Mouse (Mus musculus) kidney, embryonic 14.5 days (tissue): ENCODE measurements around the gene Gm10428. TPM values are rescaled to one million over a fixed set of nuclear protein-coding genes. Genes with fewer than 3 reads are reported as not detected.

Source experiments
- ATAC-seq: fragments of 200-750 bp; cut with Nextera tagmentation; 2 replicates; pipeline ENCODE4 v1.8.0; 2017; ENCODE audit warnings: moderate number of reproducible peaks, mild to moderate bottlenecking, moderate TSS enrichment, moderate library complexity; ENCODE audit not compliant: low FRiP score, low TSS enrichment
- H3K27ac ChIP-seq: fragments of 300-500 bp; sonication (generic); 2 replicates; pipeline ENCODE4 v1.5.1; 2014; ENCODE audit warnings: low read depth, mild to moderate bottlenecking, low read length, moderate library complexity, mixed read lengths
- H3K27me3 ChIP-seq: fragments of 300-500 bp; sonication (generic); 2 replicates; pipeline ENCODE4 v1.6.1; 2014; ENCODE audit warnings: mild to moderate bottlenecking, low read length; ENCODE audit not compliant: control insufficient read depth, insufficient read depth
- H3K36me3 ChIP-seq: fragments of 300-500 bp; sonication (generic); 2 replicates; pipeline ENCODE4 v1.6.1; 2014; ENCODE audit warnings: low read length, mixed read lengths; ENCODE audit not compliant: control insufficient read depth, insufficient read depth
- H3K4me1 ChIP-seq: fragments of 300-500 bp; sonication (generic); 2 replicates; pipeline ENCODE4 v1.6.1; 2014; ENCODE audit warnings: low read length, mixed read lengths; ENCODE audit not compliant: control insufficient read depth, insufficient read depth
- H3K4me2 ChIP-seq: fragments of 300-500 bp; sonication (generic); replicated peaks from 2 replicates; pipeline ENCODE4 v1.6.1; 2014; ENCODE audit warnings: low read depth, mild to moderate bottlenecking, low read length
- H3K4me3 ChIP-seq: fragments of 300-500 bp; sonication (generic); 2 replicates; pipeline ENCODE4 v1.5.1; 2014; ENCODE audit warnings: mild to moderate bottlenecking, low read length
- H3K9ac ChIP-seq: fragments of 300-500 bp; sonication (generic); 2 replicates; pipeline ENCODE4 v1.6.1; 2014; ENCODE audit warnings: low read depth, mild to moderate bottlenecking, low read length, moderate library complexity
- H3K9me3 ChIP-seq: fragments of 300-500 bp; sonication (generic); 2 replicates; pipeline ENCODE4 v1.6.1; 2016; ENCODE audit warnings: low read length; ENCODE audit not compliant: control insufficient read depth
- WGBS: fragments of 180-500 bp; shearing (Covaris S2); extraction: QIAGEN DNeasy Blood & Tissue Kit; methylation state at CpG from one replicate; pipeline ENCODE4 v1.1.7; 2014; 5-methylcytosine and 5-hydroxymethylcytosine counted together
- polyA plus RNA-seq: library from polyadenylated mRNA; unstranded; fragments of >200 nt; fragmentation: Nextera tagmentation; extraction: Ambion mirVana; gene quantifications from 2 replicates; pipeline ENCODE4 v1.2.1, GENCODE M21; 2014

Gm10428 gene
- not detected in 2 replicates for polyA plus RNA-seq

GRCm38 (mm10) chr11:62752780-62753179, at the start of gene Gm10428:
Gm10428 (plus strand) TSS chr11:62753100.
- H3K4me2 ChIP-seq = no peak within 1 kb of the TSS
- peaks cover 8% of the 10 kb centered on the region; the same call in 1 of the 2 replicates for H3K4me1 ChIP-seq
- H3K27me3 ChIP-seq = no peaks in the 10 kb centered on the region
- no peak for ATAC-seq
- H3K27ac ChIP-seq = no peak within 1 kb of the TSS
- no peak within 1 kb of the TSS for H3K4me3 ChIP-seq
- no peak within 1 kb of the TSS for H3K9ac ChIP-seq
- no peaks in the 10 kb centered on the region for H3K36me3 ChIP-seq
- no peaks in the 10 kb centered on the region for H3K9me3 ChIP-seq
- WGBS = 90% methylated on average over 8 of the region's 8 CpGs

- ATAC-seq = no peak
- Histone ChIP-seq H3K4me1 (no peaks in the 10 kb centered on the region), H3K27ac (no peak overlapping the region), H3K9ac (no peak overlapping the region), H3K4me2 (no peak overlapping the region), H3K9me3 (no peaks in the 10 kb centered on the region), H3K27me3 (no peaks in the 10 kb centered on the region), H3K36me3 (no peaks in the 10 kb centered on the region), H3K4me3 (no peak overlapping the region)
- WGBS = 79% methylated on average over 2 of the region's 2 CpGs
Measured at GRCm38 (mm10) chr11:62706141-62706540, 46.8 kb upstream of the Gm10428 start.

- 68% methylated on average over 7 of the region's 7 CpGs for WGBS
- no peak overlapping the region for H3K4me2 ChIP-seq
- ATAC-seq = no peak
Measured at GRCm38 (mm10) chr11:62708252-62708651, 44.6 kb upstream of the Gm10428 start.

GRCm38 (mm10) chr11:62710657-62711056, 42.2 kb upstream of the Gm10428 start:
- Histone ChIP-seq H3K9ac (no peak overlapping the region), H3K9me3 (no peaks in the 10 kb centered on the region), H3K4me3 (no peak overlapping the region), H3K27me3 (no peaks in the 10 kb centered on the region), H3K4me2 (no peak overlapping the region), H3K27ac (no peak overlapping the region), H3K4me1 (no peaks in the 10 kb centered on the region), H3K36me3 (peaks cover 21% of the 10 kb centered on the region)
- 83% methylated on average over 5 of the region's 5 CpGs for WGBS
- ATAC-seq = no peak

More at GRCm38 (mm10) chr11:62708252-62708651, 44.6 kb upstream of the Gm10428 start:
- H3K36me3 ChIP-seq = peaks cover 10% of the 10 kb centered on the region
- no peak overlapping the region for H3K9ac ChIP-seq
- no peak overlapping the region for H3K4me3 ChIP-seq
- H3K4me1 ChIP-seq = no peaks in the 10 kb centered on the region
- H3K9me3 ChIP-seq = no peaks in the 10 kb centered on the region
- H3K27me3 ChIP-seq = no peaks in the 10 kb centered on the region
- no peak overlapping the region for H3K27ac ChIP-seq

- Histone ChIP-seq H3K27ac (no peak overlapping the region), H3K4me3 (no peak overlapping the region), H3K9ac (no peak overlapping the region), H3K4me2 (no peak overlapping the region), H3K27me3 (no peaks in the 10 kb centered on the region), H3K36me3 (peaks cover 25% of the 10 kb centered on the region; the same call in 1 of the 2 replicates), H3K9me3 (no peaks in the 10 kb centered on the region), H3K4me1 (peaks cover 8% of the 10 kb centered on the region; the same call in 1 of the 2 replicates)
- no peak for ATAC-seq
- 93% methylated on average over 8 of the region's 8 CpGs for whole genome bisulfite sequencing
Measured at GRCm38 (mm10) chr11:62728276-62728675, 24.6 kb upstream of the Gm10428 start.

- H3K27me3 ChIP-seq = no peaks in the 10 kb centered on the region
- H3K9ac ChIP-seq = peak within 1 kb of the TSS; percentile 72
- 0 out of 2 replicates have a peak within 1 kb of the TSS, but pooled peaks have one; percentile 30 for H3K27ac ChIP-seq
- peak within 1 kb of the TSS; percentile 89 for H3K4me2 ChIP-seq
- H3K9me3 ChIP-seq = no peaks in the 10 kb centered on the region
- under 1% methylated on average over 48 of the region's 48 CpGs for WGBS
- H3K4me3 ChIP-seq = peak within 1 kb of the TSS; percentile 74
- ATAC-seq = peak; percentile 98
- H3K36me3 ChIP-seq = peaks cover 9% of the 10 kb centered on the region; the same call in 1 of the 2 replicates
- H3K4me1 ChIP-seq = peaks cover 8% of the 10 kb centered on the region; the same call in 1 of the 2 replicates
Measured at GRCm38 (mm10) chr11:62731311-62732021, 21.4 kb upstream of the Gm10428 start, which contains the start of gene Zfp287. Zfp287 (minus strand) TSS chr11:62731905.

- ATAC-seq = no peak
- Histone ChIP-seq H3K9ac (no peak overlapping the region), H3K27ac (no peak overlapping the region), H3K36me3 (peaks cover 9% of the 10 kb centered on the region; the same call in 1 of the 2 replicates), H3K4me1 (peaks cover 8% of the 10 kb centered on the region; the same call in 1 of the 2 replicates), H3K4me3 (peak overlapping the region; percentile 74), H3K9me3 (no peaks in the 10 kb centered on the region), H3K27me3 (no peaks in the 10 kb centered on the region), H3K4me2 (peak overlapping the region; percentile 89)
- 14% methylated on average over 5 of the region's 5 CpGs for WGBS
Measured at GRCm38 (mm10) chr11:62732022-62732387, 20.9 kb upstream of the Gm10428 start.

- peaks cover 8% of the 10 kb centered on the region; the same call in 1 of the 2 replicates for H3K4me1 ChIP-seq
- H3K9me3 ChIP-seq = no peaks in the 10 kb centered on the region
- H3K36me3 ChIP-seq = peaks cover 6% of the 10 kb centered on the region; the same call in 1 of the 2 replicates
- 86% methylated on average over 3 of the region's 3 CpGs for whole genome bisulfite sequencing
- no peak overlapping the region for H3K4me3 ChIP-seq
- H3K4me2 ChIP-seq = no peak overlapping the region
- no peak for ATAC-seq
- H3K27me3 ChIP-seq = no peaks in the 10 kb centered on the region
- no peak overlapping the region for H3K27ac ChIP-seq
- no peak overlapping the region for H3K9ac ChIP-seq
Measured at GRCm38 (mm10) chr11:62732665-62733064, 20.2 kb upstream of the Gm10428 start.

GRCm38 (mm10) chr11:62741186-62741585, 11.7 kb upstream of the Gm10428 start:
- H3K27me3 ChIP-seq = no peaks in the 10 kb centered on the region
- 86% methylated on average over 2 of the region's 2 CpGs for WGBS
- H3K4me3 ChIP-seq = no peak overlapping the region
- no peak overlapping the region for H3K27ac ChIP-seq
- H3K9ac ChIP-seq = no peak overlapping the region
- ATAC-seq = no peak
- H3K36me3 ChIP-seq = no peaks in the 10 kb centered on the region
- H3K9me3 ChIP-seq = no peaks in the 10 kb centered on the region
- H3K4me2 ChIP-seq = no peak overlapping the region
- H3K4me1 ChIP-seq = no peaks in the 10 kb centered on the region
